Mouse (Mus musculus) bone marrow macrophage, adult 2 months (primary cell): ENCODE measurements at regions not wholly inside any gene's neighbourhood (a gene's known extent, or its start where the extent isn't known, plus 50 kb on each side); places are given as distances from the start of the nearest gene placed in this dataset.
"Not testable (repeated sequence)": the region's sequence is repeated elsewhere in the genome, so short reads cannot be mapped to it uniquely, and the experiment has no call there.

Experiments used
- H3K27ac ChIP-seq: 2 replicates; pipeline ENCODE4 v1.5.1; 2012; ENCODE audit warnings: low read depth, low read length; ENCODE audit not compliant: insufficient read depth
- H3K4me1 ChIP-seq: 2 replicates; pipeline ENCODE4 v1.6.1; 2012; ENCODE audit warnings: low read length; ENCODE audit not compliant: control insufficient read depth, insufficient read depth
- H3K4me3 ChIP-seq: 2 replicates; pipeline ENCODE4 v1.5.1; 2012; ENCODE audit warnings: mild to moderate bottlenecking, low read length, moderate library complexity; ENCODE audit not compliant: insufficient read depth
- CTCF ChIP-seq: IDR thresholded peaks from 2 replicates; pipeline ENCODE4 v1.5.1; 2012; ENCODE audit warnings: low read depth, mild to moderate bottlenecking, low read length, moderate library complexity
- POLR2A ChIP-seq: IDR thresholded peaks from 2 replicates; pipeline ENCODE4 v1.6.1; 2012; ENCODE audit warnings: mild to moderate bottlenecking, low read depth, low read length, borderline replicate concordance

- H3K27ac ChIP-seq = not testable (repeated sequence)
Observed at GRCm38 (mm10) chr14:52792600-52792999, 297.1 kb upstream of the Olfr1507 start.

GRCm38 (mm10) chr14:52791828-52792227 lies 296.3 kb upstream of the Olfr1507 start:
- not testable (repeated sequence) for H3K4me1 ChIP-seq, H3K4me3 ChIP-seq, H3K27ac ChIP-seq

More at GRCm38 (mm10) chr14:52792600-52792999, 297.1 kb upstream of the Olfr1507 start:
- not testable (repeated sequence) for H3K4me3 ChIP-seq, H3K4me1 ChIP-seq

GRCm38 (mm10) chr14:52782832-52783231 lies 287.3 kb upstream of the Olfr1507 start:
- H3K4me3 ChIP-seq, H3K27ac ChIP-seq, H3K4me1 ChIP-seq: not testable (repeated sequence)

GRCm38 (mm10) chr14:52775816-52776215 lies 280.3 kb upstream of the Olfr1507 start:
- H3K4me1 ChIP-seq, H3K27ac ChIP-seq, H3K4me3 ChIP-seq: not testable (repeated sequence)

- not testable (repeated sequence) for H3K4me1 ChIP-seq, H3K4me3 ChIP-seq, H3K27ac ChIP-seq
Observed at GRCm38 (mm10) chr14:52769450-52769849, 273.9 kb upstream of the Olfr1507 start.

GRCm38 (mm10) chr14:52752159-52752558 lies 256.6 kb upstream of the Olfr1507 start:
- not testable (repeated sequence) for H3K4me1 ChIP-seq, H3K4me3 ChIP-seq, H3K27ac ChIP-seq

GRCm38 (mm10) chr14:52726680-52727079 lies 231.1 kb upstream of the Olfr1507 start:
- not testable (repeated sequence) for H3K4me1 ChIP-seq, H3K27ac ChIP-seq, H3K4me3 ChIP-seq

DNA sequence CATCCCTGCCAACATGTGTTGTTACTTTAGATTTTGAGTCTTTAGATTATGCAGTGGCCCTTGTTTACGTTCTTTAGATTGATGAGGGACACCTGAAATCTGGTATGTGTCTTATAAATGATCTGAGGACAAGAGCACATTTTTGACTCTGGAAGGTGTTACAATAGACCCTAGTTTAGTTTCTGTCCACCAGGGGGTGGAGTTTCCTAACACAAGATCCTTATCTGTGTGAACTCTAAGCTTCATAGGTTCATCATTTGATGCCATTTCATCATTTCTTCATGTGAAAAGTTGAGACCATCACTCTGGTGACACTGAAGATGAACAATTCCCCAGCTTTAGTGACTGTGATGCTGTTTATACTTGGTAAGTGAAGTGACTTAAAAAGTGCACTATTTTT lies 229.4 kb upstream of the Olfr1507 start:
- not testable (repeated sequence) for H3K27ac ChIP-seq, H3K4me3 ChIP-seq, H3K4me1 ChIP-seq

DNA sequence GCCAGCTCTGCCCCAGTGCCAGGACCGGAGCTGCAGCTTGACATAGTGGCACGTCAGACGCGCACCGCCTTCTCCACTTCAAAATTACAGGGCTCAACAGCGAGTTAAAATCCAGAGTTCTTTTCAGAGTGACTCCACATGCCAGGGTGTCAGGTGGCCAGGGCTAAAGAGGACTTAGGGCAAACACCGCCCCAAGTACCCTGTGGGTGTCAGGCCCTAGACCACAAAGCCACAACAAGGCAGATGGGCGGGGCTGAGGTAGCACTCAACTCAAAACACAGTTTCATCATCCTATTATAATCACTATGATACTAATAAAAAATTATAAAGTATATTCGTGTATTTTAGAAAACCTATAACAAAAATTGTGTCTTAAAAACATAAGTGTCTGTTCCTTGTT lies 225.1 kb upstream of the Olfr1507 start:
- Histone ChIP-seq H3K27ac (no peak overlapping the region), H3K4me3 (no peak overlapping the region), H3K4me1 (no peaks in the 10 kb centered on the region)
- TF ChIP-seq CTCF = no peak
- no peak for TF ChIP-seq POLR2A

- not testable (repeated sequence) for H3K4me3 ChIP-seq, H3K27ac ChIP-seq, H3K4me1 ChIP-seq
Observed at GRCm38 (mm10) chr14:52700851-52701250, 205.3 kb upstream of the Olfr1507 start.

DNA sequence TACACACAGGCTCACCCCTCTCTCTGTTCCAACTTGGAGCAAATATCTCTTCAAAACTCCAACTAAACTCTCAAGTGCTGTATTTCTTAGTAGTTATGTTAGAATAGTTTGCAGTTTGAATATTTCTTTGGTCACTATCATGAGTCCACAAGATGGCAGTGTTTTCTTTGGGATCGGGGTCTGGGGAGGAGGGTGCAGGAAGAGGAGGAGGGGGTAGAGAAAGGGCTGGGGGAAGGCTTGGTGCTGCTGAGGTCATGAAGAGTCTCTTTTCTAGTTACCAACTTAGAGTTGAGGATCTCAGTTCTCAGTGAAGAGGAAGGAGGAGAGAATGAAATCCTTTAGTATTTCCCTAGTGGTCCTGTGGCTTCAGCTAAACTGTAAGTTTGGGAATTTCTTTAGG lies 188.1 kb upstream of the Olfr1507 start:
- H3K4me1 ChIP-seq, H3K27ac ChIP-seq, H3K4me3 ChIP-seq: not testable (repeated sequence)

- Histone ChIP-seq H3K27ac (no peak overlapping the region), H3K4me3 (no peak overlapping the region), H3K4me1 (no peaks in the 10 kb centered on the region)
- TF ChIP-seq CTCF = no peak
- TF ChIP-seq POLR2A = no peak
Observed at GRCm38 (mm10) chr14:52654355-52654754, 158.8 kb upstream of the Olfr1507 start.

- TF ChIP-seq POLR2A (no peak), CTCF (no peak)
- no peak overlapping the region for H3K4me3 ChIP-seq
- H3K4me1 ChIP-seq = no peaks in the 10 kb centered on the region
- H3K27ac ChIP-seq = no peak overlapping the region
Observed at GRCm38 (mm10) chr14:52638179-52638578, 142.6 kb upstream of the Olfr1507 start.
